Mouse (Mus musculus) spleen, postnatal 4 days (tissue): ENCODE measurements around the gene Celf2.
"Not testable (repeated sequence)": the region's sequence is repeated elsewhere in the genome, so short reads cannot be mapped to it uniquely, and the experiment has no call there.

ENCODE experiments used
- DNase-seq, 2 experiments: peaks; one replicate each; pipeline ENCODE4 v3.0.0; 2022; ENCODE audit warnings: low spot score in 2 of 2

Celf2 gene

DNA sequence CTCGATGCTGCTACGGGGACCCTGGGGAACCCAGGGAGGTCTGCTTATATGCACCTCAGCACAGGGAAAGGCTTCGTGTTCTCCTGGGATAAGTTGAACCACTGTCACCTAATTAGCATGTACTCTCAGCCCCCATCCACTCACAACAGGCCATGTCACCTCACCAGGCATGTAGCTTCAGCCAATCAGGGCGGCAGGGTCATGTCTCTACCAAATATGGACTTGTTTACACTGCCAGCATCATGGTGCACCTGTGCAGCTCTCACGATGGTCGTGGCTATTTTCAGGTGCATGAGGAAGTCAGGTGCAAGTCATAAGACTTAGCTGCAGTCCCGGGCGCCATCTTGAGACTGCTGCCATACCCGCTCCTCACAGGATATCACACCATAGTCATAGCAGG, at the start of gene Celf2:
Gene Celf2 (minus strand): TSS at position 101 of the 400 bp plus-strand sequence.
- DNase-seq = not testable (repeated sequence)

DNA sequence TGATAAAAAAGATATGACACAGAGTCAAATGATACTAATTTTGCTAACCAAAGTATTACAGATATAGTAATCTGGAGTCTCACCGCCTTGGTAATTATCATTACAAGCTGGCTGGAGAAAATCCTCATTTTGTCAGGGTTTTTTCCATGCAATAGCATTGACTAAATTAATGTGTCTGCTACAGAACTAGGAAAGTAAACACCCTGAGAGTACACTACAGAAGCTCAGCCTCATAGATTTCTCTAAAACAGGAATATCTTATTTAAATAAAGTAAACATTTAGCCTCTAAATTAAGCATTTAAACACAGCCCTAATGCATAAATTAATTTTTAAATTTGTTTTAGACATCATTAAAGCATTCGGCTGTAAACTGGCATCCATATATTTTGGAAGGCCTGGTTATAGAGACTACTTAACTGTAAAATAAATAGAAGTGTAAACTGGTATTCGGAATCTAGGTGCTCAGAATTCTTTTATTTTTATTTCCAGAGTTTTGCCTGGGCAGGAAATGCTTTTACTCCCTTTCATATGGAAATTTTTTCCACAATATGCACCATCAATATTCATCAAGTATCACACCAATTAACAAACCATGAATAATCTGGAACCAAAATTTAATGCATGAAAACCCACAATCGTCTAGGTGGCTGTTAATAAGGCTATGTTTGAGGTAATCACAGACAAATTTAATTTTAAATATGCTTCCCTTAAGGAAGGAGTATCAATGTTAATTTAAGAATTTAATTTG, 46.0 kb upstream of the Celf2 start:
- DNase-seq = no peak

DNA sequence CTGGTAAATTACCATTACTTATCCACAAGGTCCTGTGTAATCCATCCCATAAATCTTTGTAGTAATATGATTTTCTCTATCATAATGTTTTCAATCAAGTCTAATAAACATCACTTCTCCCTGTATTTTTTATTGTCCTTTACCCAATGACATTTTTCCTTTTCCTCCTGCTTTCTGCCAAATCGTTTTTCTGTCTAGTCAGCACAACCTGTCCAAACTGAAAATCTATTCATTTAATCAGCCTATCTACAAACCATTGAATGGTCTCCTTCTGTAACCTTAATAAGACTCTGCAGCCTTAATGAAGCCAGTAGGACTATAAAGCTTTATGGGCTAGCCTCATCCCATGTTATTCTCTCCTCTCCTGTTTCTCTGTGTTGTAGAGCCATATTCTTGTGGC, 45.2 kb upstream of the Celf2 start:
- no peak for DNase-seq

DNA sequence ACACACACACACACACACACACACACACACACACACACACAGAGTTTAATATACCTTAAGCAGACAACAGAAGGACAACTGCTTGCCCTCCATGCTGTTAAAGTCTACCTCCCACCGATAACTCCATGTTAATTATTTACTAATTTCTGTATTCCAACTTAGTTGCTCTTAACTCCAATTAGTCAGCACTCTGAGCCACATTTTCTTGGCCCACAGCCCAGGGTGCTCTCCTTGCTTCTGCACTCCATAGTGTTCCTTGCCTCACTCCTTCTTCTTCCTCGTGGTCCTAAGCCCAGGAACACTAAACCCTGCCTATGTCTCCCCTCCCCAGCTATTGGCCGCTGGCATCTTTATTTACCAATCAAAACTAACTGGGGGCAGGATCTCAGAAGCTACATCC, 43.5 kb upstream of the Celf2 start:
- no peak for DNase-seq

DNA sequence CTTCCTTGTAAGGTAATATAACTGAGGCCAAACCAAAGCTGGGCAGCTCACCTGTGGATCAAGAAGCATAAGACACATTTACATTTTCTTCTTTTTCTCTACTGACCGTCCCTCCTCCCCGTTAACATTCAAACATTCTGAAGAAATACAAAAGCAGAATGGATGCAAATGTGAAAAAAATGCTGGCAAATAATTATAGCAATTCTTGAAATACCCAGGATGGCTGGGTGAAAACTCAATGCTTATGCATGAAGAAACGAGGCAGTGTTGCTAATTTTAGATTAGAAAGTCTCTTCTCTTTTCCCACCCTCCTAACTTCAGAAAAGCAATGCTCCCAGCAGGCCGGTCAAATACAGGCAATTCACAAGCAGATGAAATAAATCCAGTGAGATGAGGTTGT, 39.5 kb upstream of the Celf2 start:
- DNase-seq = no peak

DNA sequence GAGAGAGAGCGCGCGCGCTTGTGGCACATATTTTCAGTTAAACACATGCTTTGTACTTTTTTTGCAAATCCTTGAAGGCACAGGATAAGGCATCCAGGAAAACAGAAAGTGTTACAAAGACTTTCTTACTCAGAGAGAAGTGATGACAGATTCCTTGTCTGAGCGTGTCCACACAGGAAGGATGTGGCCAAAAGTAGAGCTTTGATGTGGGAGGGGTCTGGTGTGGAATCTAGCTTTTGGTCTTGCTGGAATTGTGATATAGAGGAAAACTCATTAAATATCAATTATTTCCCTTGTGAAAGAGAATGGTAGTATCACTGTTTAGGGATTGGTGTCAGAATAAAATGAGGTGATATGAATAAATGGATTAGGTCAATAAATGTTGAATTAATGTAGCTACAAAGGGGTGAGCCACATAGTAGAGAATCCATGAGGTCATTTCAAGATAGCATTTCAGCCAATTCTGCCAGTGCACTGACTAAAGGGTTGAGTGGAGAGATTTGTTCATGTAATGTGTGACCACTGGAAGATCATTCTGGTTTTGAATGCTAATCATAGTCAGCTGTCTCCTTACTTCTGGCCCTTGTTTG, 25.3 kb upstream of the Celf2 start:
- no peak for DNase-seq

DNA sequence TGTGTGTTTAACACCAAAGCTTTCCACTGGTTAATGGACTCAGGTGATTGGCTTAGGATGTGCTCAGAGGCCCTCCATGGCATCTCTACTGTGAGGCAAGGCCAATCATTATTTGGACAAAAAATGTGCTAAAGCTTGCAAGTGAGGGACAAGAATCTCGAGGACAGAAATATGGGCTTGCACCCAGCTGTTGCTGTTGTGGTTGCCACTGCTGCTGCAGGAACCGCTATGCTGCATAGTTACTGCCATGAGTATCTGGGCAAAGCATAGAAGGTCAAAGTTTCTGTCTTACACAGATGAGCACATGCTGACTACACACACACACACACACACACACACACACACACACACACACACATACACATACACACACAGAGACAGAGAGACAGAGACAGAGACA, 24.8 kb upstream of the Celf2 start:
- DNase-seq = no peak

DNA sequence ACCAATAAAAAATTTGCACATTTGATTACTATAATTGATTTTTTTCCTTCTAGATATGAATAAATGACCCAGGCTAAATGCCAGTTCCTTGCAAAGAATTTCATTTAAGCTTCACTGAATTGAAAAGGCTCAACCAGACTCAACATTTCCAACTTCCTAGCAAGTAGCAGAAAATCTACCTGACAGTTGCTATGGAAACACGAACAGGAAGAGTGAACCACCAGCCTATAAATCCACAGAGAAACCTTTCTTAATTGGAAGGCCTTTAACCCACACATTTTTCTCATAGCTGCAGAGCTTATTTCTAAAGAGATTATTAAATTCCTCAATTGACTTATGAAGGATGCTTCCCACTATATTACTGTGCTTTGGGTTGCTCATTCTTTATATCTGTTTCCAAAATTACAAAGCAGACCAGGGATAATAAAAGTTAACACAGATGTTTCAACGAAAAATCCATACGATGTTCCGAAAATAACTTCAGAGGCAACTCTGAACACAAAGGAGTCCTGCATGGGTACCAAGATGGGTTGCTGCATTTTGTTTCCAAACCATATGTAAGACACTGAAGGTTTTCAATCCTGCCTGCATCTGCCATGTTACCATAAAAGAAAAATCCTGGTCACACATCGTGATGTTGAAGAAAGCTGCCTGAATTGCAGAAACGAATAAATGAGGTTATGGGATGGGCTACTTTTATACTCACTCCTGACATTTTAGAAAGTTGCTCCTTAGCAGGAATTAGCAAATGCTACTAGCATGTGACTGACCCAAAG, 22.0 kb upstream of the Celf2 start:
- DNase-seq = no peak

DNA sequence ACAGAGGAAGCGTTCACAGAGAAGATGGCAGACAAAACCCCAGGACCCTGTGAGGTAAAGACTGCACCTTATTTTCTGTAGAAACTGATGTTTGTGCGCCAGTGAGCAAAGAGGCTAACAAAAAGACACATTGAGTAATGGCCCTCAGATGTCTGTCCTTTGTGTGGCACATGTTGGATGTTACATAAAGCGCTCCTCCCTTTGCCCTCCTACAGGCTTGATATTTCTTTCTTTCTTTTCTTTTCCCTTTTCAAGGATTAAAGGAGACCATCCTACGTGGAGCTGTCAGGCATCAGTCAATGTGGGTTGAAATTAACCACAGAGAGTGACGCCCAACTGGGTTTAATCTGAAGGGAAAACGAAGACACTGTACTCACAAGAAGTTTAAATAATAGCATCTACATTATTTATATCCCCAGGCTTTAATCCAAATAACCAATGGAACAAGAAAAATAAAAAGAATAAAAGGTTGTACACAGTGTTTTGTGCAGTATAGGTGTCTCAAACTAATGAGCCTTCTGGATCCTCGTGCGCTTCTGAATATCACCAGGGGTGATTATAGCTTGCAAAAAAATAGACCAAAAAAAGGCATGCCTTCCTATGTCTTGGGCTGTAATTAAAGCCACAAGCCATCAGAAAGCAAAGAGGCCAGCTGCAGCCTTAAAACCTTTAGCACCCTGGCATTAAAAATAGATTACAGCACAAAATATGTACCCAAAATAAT, 21.3 kb upstream of the Celf2 start:
- DNase-seq = no peak

DNA sequence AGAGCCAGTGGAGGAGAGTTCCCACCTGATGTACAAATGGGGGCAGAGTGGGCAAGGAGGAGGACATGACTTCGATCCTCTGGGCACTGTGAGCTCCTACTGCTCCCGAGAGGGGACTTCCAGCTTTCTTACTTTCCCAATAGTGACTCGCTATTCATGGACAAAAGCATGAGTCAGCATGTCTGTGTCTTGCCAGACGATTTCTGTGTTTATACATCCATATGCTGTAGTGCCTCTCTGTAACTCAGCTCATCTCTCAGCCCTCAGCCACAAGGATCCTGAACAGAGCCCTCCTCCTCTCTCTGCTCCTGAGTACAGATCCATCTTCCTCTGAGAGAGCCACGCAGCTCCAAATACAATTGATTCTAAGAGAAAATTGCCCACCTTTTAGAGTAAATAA, 20.3 kb upstream of the Celf2 start:
- DNase-seq = no peak

DNA sequence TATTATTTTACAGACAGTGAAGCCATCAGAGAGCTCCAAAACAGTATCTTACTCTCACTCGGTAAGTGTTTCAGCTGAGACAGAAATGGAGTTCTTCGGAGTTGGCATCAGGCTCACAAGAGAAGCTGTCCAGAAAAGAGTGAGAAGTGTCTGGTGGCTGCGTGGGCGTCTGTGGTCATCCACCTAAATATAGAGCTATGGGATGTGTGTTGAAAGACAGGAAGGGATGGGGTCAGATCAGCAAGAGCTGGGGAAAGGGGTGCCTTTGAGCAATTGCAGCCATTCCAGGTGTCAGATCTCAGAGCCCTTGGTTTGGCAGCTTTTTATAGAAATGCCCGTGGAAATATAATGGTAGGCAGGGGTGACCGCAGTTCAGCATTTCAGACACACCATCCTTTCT, 17.3 kb upstream of the Celf2 start:
- no peak for DNase-seq

DNA sequence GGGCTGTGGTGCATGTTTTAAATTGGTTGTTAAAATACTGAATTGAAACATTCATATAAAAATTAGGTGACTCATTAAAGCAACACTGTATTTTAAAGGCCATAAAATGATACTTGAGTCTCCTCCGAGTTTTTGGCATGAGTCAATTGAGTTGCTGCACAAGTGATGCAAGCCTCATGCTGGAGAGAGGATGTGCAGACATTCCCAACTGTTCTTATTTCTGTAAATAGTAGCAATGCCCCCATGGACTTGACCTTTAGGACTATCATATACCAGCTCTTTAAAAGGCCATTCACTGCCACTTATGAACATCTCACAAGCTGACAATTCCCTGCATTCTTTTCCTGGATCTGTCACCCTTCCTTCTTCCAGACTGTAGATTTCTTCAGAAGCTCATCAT, 10.1 kb upstream of the Celf2 start:
- no peak for DNase-seq

DNA sequence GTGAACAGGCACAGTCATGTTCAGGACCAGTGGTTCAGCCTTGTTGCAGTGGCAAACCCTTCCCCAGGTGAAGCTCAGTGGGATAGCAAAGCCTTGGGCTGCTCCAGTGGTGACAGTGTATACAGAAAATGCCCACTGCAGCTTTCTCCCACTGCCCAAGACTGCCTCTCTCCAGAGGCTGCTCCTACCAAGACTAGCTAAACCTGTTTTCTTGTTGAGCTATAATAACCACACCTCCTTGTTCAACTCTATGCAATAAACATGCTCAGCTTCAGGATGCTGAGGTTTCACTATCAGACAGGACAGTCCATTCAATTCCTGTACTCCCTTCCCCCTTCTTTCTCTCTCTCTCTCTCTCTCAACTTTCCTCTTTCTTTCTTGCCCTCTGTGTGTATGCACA, 15.9 kb downstream of the Celf2 start:
- DNase-seq = no peak

DNA sequence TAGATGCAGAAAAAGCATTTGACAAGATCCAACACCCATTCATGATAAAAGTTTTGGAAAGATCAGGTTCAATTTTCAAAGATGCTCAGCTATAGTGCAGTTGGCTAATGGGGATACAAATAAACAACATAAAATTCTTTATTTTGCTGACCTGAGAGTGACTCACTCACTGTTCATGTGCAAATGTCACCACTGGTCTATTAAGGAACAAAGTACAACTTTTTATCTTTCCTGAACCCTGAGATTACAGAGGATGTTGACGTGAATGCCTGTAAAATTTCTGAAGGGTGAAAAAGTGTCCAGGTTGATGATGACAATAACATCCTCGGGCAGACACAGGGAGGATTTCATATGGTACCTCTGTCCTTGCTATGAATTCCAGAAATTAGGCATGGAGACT, 24.4 kb downstream of the Celf2 start:
- no peak for DNase-seq

DNA sequence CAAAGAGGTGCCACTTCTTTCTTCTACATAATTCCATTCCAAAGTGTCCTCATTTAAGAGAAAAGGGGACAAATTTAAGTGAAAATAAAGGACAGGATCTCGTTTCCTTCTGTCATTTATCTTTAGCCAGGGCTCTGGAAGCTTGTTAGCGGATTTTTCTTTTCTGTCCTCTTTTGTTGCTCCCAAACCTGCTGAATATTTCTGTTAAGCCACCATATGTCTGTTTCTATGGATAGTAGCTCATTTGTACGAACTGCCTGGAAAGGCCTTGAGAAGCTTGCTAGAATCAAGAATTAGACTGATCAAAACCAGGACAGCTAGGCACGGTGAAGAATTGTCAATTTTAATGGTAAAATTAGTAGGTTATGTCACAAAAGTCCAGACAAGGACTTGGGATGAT, 27.3 kb downstream of the Celf2 start:
- no peak for DNase-seq

DNA sequence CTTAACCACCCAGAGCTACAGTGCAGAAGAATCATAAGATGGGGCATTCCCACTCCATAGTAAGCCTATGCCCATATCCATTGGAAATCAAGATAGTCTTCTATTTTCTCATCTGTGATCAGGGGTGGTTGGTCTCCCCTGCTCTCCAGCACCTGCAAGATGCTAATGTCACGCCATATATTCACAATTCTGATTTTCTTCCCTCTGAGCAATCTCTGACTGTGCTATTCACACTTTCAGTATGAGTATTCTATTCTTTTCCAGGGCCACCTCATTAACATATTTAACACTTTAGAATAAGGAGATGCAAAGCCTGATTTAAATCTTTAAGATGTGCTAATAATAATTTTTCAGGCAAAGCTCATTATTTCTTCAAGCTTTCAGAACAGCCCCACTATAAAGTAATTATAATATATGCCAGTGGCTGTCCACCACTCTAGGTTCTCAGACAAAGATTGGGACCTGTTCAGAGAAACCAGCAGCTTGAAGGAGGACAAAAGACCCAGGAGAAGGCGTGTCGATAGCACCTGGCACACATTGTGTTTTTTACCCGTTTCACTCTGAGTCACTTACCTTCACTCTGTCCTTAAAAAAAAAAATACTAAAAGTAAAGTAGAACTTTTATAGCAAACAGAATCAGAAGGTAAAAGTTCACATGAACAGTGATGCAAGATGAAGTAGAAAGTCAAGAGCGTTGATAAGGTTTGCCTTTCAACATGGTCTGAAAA, 48.9 kb downstream of the Celf2 start:
- no peak for DNase-seq

DNA sequence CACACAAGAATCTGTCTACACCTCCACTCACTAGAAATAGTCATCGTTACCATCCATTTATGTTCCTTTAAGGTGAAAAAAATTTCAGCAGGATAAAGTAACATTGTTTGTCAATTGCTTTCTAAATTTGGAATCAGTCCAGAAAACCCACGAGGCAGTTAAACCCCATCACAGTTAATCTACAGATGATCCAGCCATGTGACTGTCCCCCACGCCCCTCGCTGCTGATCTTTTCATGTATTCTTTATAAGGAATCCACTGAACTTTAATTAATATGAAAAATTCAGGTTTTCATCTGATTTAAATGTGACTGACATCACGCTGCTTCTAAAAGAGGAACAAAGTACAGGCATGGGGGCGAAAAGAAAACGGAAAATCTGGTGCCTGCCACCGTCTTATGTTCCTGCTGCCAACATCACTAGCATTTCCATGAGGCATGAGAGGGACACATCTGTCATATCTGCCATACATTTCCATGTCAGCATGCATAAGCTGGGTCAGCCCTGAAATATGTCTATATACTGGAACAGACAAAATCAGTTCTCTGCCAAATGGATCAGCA, 70.6 kb downstream of the Celf2 start:
- DNase-seq = no peak

DNA sequence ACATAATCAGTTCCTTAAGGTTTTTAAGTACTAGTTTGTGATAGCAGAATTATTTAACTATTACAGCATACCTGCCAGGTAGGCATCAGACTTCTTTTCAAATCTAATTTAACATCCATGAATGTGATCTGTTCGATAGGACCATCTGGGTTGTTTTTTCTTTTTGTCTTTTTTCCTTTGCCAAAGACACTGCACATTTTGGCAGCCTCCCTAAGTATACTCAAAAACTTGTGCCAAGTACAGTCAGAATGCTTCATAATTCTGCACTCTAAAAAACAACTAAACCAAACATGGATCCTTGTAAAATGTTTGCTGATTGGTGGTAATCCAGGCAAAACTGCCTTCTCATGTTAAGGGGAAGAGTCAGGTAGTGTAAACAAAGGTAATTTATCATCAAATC, 82.9 kb downstream of the Celf2 start:
- DNase-seq = no peak

DNA sequence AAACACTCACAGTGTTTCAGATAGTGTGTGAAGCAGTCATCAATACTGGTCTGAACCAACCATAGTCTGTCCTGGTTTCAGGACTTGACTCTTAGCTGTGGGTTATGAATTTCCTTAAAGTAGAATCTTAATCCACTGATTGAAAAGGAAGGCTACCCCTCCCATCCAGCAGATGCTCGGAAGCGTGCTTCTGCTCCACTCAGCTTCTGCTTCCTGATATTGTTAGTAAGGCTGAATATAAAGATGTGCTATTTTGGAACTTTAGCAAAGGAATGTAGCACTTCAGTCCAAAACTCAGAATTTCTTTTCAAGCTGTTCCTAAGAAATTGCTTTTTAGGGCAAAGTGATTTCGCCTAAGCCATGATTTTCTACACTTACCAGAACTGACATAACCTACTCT, 108.8 kb downstream of the Celf2 start:
- DNase-seq = no peak

DNA sequence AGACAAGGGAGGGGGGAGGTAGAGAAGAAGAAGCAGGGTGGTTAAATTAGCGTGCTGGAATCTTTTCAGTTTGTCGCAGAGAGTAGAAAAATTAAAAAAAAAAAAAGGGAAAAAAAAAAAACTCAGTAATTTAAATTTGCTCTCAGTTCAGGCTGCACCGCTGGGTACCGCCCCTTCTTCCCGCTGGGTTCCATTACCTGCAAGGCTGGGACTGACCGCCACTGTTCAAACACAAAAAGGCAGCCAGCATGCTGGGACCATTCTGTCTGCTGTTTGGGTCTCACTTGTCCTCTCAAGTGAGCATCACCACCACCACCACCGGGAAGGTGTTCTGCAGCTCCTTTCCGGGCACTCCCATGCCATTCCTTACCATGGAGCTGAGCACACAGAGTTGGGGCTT, 113.4 kb downstream of the Celf2 start:
- no peak for DNase-seq

DNA sequence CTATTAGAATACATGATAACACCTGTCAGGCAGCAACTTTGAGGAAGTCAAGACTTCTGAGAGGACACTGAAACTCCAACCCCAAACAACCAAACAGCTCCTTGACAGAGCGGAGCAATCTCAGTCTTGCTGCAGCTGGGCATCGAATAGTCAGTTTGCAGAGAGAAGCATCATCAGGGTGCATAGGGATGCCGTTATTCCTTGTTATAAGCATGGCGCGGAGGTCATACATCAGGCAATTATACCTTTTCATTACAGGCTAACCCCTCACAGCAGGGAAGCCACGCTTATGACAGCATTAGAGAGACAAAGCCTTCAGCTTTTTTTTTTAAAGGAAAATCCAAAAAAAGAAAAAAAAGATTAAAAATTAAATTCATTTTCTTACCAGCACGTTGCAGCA, 113.9 kb downstream of the Celf2 start:
- DNase-seq = no peak
